Comparison of ENCODE assay signal across 8 mouse cellular contexts in genomic region chr1:105908029-105908876, GRCm38 (mm10).
DNase-seq lines count a peak whose midpoint lies in the region; ATAC-seq lines count a peak whose summit lies in the region.

No protein-coding gene starts in this region.

- WGBS in midbrain, embryonic 16.5 days: 33% methylated on average over 15 of the region's 15 CpGs

- no peak overlapping the region for H3K4me2 ChIP-seq in midbrain, embryonic 16.5 days (ENCODE audit: low read length)

- DNase-seq in frontal cortex, postnatal 25 days (ENCODE audit: low spot score in 2 of 2): no peak
- DNase-seq in adipocyte (ENCODE audit: low spot score): peak; percentile 60
- DNase-seq in gonadal fat pad, adult 2 months (ENCODE audit: low read depth): peak; percentile 75
- DNase-seq in layer of hippocampus, adult 9-10 months (ENCODE audit: low spot score): peak; percentile 21
- DNase-seq in spleen, postnatal 4 days (ENCODE audit: low spot score in 2 of 2): no peak
- no peak for DNase-seq in lung, postnatal 10 days

- no peak overlapping the region for H3K9ac ChIP-seq in midbrain, embryonic 16.5 days (ENCODE audit: low read depth, low read length)

- no peak overlapping the region for H3K4me3 ChIP-seq in midbrain, embryonic 16.5 days (ENCODE audit: low read depth, low read length)

- no peaks in the 10 kb centered on the region; the same call in 1 of the 2 replicates for H3K4me1 ChIP-seq in midbrain, embryonic 16.5 days (ENCODE audit: control insufficient read depth, insufficient read depth, low read length)

- peak; percentile 84 for ATAC-seq in frontal cortex, adult (ENCODE audit: low TSS enrichment)
- ATAC-seq in midbrain, embryonic 16.5 days: peak; percentile 79

- H3K27ac ChIP-seq in midbrain, embryonic 16.5 days (ENCODE audit: low read length): peak overlapping the region; percentile 64

- no peaks in the 10 kb centered on the region for H3K9me3 ChIP-seq in midbrain, embryonic 16.5 days (replicated peaks; ENCODE audit: control insufficient read depth, low read length, poor library complexity, severe bottlenecking)

- H3K27me3 ChIP-seq in midbrain, embryonic 16.5 days (ENCODE audit: control insufficient read depth, insufficient read depth, low read depth, low read length): no peaks in the 10 kb centered on the region

- H3K36me3 ChIP-seq in midbrain, embryonic 16.5 days (ENCODE audit: control insufficient read depth, insufficient read depth, low read length): no peaks in the 10 kb centered on the region

Comparison
In these comparisons a context has a peak if more than half of its experiments do, and no peak if none do; other contexts are left out.
1. DNase-seq: peak in adipocyte (single experiment), gonadal fat pad, adult 2 months (single experiment) and layer of hippocampus, adult 9-10 months (single experiment); none in frontal cortex, postnatal 25 days (0 of 2), spleen, postnatal 4 days (0 of 2) and lung, postnatal 10 days (single experiment).